19 mouse cellular contexts compared by ENCODE assay signal in the genomic region with DNA sequence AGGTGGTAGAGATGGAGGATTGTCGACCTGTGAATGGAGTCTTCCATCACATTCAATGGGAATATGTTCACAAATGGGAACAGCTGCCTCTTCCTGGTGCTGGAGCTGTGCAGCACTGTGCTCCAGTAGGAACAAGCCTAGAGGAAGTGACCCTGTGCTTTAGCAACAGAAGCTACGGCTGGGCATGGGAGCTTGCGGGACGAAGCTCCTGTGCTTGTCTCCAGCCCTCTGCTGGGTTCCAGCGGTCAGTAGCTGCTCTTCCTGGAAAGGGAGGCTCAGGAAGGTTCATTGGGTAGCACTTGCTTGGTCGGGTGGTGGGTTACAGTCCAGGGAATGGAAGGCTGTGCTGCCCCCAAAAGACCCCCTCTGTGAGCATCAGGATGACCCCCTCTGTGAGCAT. TPM values are rescaled to one million over a fixed set of nuclear protein-coding genes. Genes with fewer than 3 reads are reported as not detected.
A peak's percentile ranks its signal among the peaks of the same experiment; 100 is the strongest.
DNase-seq lines count a peak whose midpoint lies in the region; ATAC-seq and TF ChIP-seq lines count a peak whose summit lies in the region.
"Had no signal": no experiment of that assay in that cellular context is flagged by ENCODE, and none has a peak within 500 bp of the region (broad histone marks: within the 10 kb centered on the region; RNA-seq: fewer than 3 reads in every experiment).

No protein-coding gene starts in this region.

- no peak for TF ChIP-seq CTCF in lung, postnatal 0 days (IDR thresholded peaks at IDR 0.05)

- no peaks in the 10 kb centered on the region for H3K27me3 ChIP-seq in lung, postnatal 0 days (replicated peaks; ENCODE audit: insufficient read depth, low read length)
- H3K27me3 ChIP-seq in midbrain, embryonic 15.5 days (replicated peaks), result no peaks in the 10 kb centered on the region
- H3K27me3 ChIP-seq: heart, embryonic 13.5 days; hindbrain, embryonic 12.5 days; hindbrain, embryonic 15.5 days had no signal

- no peak for ATAC-seq in lung, postnatal 0 days
- peak; percentile 53 for ATAC-seq in megakaryocyte, adult 5-6 weeks (ENCODE audit: poor library complexity, severe bottlenecking)
- no peak for ATAC-seq in midbrain, embryonic 15.5 days (replicated peaks)
- ATAC-seq: CD4-positive, CD25-positive, alpha-beta regulatory T cell, adult 4 months; forebrain, embryonic 14.5 days had no signal

- DNase-seq in heart, adult 11 months, result peak; percentile 88
- no peak for DNase-seq in heart, adult 18-20 months
- DNase-seq in lung, postnatal 0 days (ENCODE audit: low spot score), result peak; percentile 4
- no peak for DNase-seq in lung, postnatal 4 days
- DNase-seq: adrenal gland, adult 2 months; adrenal gland, postnatal 14 days; cerebellum, adult 11-12 months; cerebellum, adult 9-10 months; cerebellum, postnatal 14 days; gastrocnemius, postnatal 25 days; heart, postnatal 14 days had no signal

- WGBS in lung, postnatal 0 days, result 67% methylated on average over 6 of the region's 6 CpGs
- 88% methylated on average over 6 of the region's 6 CpGs for WGBS in midbrain, embryonic 15.5 days

- H3K27ac ChIP-seq in lung, postnatal 0 days (ENCODE audit: low read length), result no peak overlapping the region
- H3K27ac ChIP-seq in midbrain, embryonic 15.5 days, result no peak overlapping the region
- H3K27ac ChIP-seq: forebrain, embryonic 10.5 days; heart, embryonic 13.5 days; hindbrain, embryonic 12.5 days; hindbrain, embryonic 15.5 days had no signal

- H3K36me3 ChIP-seq in lung, postnatal 0 days (ENCODE audit: insufficient read depth, low read length), result no peaks in the 10 kb centered on the region
- H3K36me3 ChIP-seq in midbrain, embryonic 15.5 days (replicated peaks), result no peaks in the 10 kb centered on the region
- H3K36me3 ChIP-seq: forebrain, embryonic 10.5 days; hindbrain, embryonic 15.5 days had no signal

- H3K4me1 ChIP-seq in lung, postnatal 0 days (ENCODE audit: insufficient read depth, low read depth, low read length), result no peaks in the 10 kb centered on the region; the same call in none of the 2 replicates
- H3K4me1 ChIP-seq in midbrain, embryonic 15.5 days, result peaks cover 3% of the 10 kb centered on the region

- H3K4me3 ChIP-seq in lung, postnatal 0 days (ENCODE audit: low read depth, low read length), result no peak overlapping the region
- no peak overlapping the region for H3K4me3 ChIP-seq in midbrain, embryonic 15.5 days
- H3K4me3 ChIP-seq: forebrain, embryonic 10.5 days; heart, embryonic 13.5 days; hindbrain, embryonic 12.5 days; hindbrain, embryonic 15.5 days had no signal

- H3K9me3 ChIP-seq in lung, postnatal 0 days (ENCODE audit: low read length), result no peaks in the 10 kb centered on the region
- H3K9me3 ChIP-seq in midbrain, embryonic 15.5 days, result no peaks in the 10 kb centered on the region
- H3K9me3 ChIP-seq: forebrain, embryonic 10.5 days; heart, embryonic 13.5 days; hindbrain, embryonic 12.5 days; hindbrain, embryonic 15.5 days had no signal

- no peak for TF ChIP-seq EP300 in lung, postnatal 0 days (IDR thresholded peaks at IDR 0.05)

- H3K4me2 ChIP-seq in lung, postnatal 0 days (replicated peaks; ENCODE audit: low read depth, low read length), result no peak overlapping the region
- no peak overlapping the region for H3K4me2 ChIP-seq in midbrain, embryonic 15.5 days
- H3K4me2 ChIP-seq: heart, embryonic 13.5 days; hindbrain, embryonic 12.5 days; hindbrain, embryonic 15.5 days had no signal

- H3K9ac ChIP-seq in lung, postnatal 0 days (replicated peaks; ENCODE audit: low read depth), result no peak overlapping the region
- no peak overlapping the region for H3K9ac ChIP-seq in midbrain, embryonic 15.5 days
- H3K9ac ChIP-seq: heart, embryonic 13.5 days; hindbrain, embryonic 12.5 days; hindbrain, embryonic 15.5 days had no signal

RNA-seq across cellular contexts. Expression of a gene that starts 46.3 kb away (rescaled TPM):
- 10 to 100 TPM; 42.9 to 44.5 TPM for total RNA-seq in heart, adult 18-20 months (2021)
- polyA plus RNA-seq in lung, postnatal 0 days (2015; fragmentation: Nextera tagmentation; extraction: Ambion mirVana), result 105 and 125 TPM in 2 replicates
- 82.1 and 85.1 TPM in 2 replicates for total RNA-seq in megakaryocyte, adult 5-6 weeks (2015)
- total RNA-seq in megakaryocyte, adult 5-6 weeks (2017), result 82.1 and 83.1 TPM in 2 replicates
- 145 and 148 TPM in 2 replicates for polyA plus RNA-seq in midbrain, embryonic 15.5 days (2015; fragmentation: Nextera tagmentation; extraction: Ambion mirVana)

Comparison
In these comparisons a context has a peak if more than half of its experiments do, and no peak if none do; other contexts are left out.
1. DNase-seq: peak in heart, adult 11 months (single experiment) and lung, postnatal 0 days (single experiment); none in heart, adult 18-20 months (0 of 2) and lung, postnatal 4 days (0 of 2).